Mouse (Mus musculus): Measurements from ENCODE around the gene Btnl9. TPM values are rescaled to one million over a fixed set of nuclear protein-coding genes. Genes with fewer than 3 reads are reported as not detected.

Gene Btnl9
- polyA plus RNA-seq (2015; fragmentation: Nextera tagmentation; extraction: Ambion mirVana), result 4.4 and 6.1 TPM in 2 replicates

DNA sequence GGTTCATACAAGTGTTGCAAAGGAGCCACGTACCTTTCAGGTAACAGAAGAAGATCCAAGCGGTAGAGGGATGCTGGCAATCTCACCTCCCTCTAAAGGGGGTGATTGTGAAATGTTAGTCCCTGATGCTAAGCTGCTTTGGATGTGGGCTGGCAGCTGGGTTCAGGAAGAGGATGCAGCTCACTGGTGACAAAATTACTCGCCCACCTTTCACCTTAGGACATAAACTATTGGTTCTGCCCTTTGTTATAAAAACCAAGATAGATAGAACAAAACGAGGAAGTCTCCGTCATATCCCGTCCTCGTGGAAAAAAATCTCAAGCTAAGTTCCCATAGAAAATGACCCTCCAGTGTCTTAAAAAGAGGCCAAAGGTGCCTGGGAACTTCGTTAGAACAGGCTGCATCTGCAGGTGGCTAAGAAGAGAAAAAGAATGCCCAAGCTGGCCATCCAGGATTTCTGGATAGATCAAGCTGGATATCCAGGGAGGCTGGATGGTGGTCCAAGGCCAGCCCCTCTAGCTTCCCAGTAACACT lies at the start of gene Btnl9:
TSS of gene Btnl9 (minus strand) at position 205 of the 534 bp plus-strand sequence.
- peak within 1 kb of the TSS; percentile 11 for H3K4me3 ChIP-seq
- WGBS, result 64% methylated on average over 8 of the region's 8 CpGs
- peak within 1 kb of the TSS; percentile 35; the same call in 1 of the 2 replicates for H3K27ac ChIP-seq
- 0 out of 2 replicates have a peak within 1 kb of the TSS, but pooled peaks have one; percentile 9 for H3K4me2 ChIP-seq
- ATAC-seq (replicated peaks; ENCODE audit: insufficient number of reproducible peaks, insufficient read depth, low FRiP score, low read depth), result no peak
- H3K9ac ChIP-seq, result no peak within 1 kb of the TSS
- H3K36me3 ChIP-seq, result no peaks in the 10 kb centered on the region
- H3K27me3 ChIP-seq, result no peaks in the 10 kb centered on the region
- no peaks in the 10 kb centered on the region for H3K4me1 ChIP-seq (replicated peaks)
- no peaks in the 10 kb centered on the region for H3K9me3 ChIP-seq (replicated peaks)

DNA sequence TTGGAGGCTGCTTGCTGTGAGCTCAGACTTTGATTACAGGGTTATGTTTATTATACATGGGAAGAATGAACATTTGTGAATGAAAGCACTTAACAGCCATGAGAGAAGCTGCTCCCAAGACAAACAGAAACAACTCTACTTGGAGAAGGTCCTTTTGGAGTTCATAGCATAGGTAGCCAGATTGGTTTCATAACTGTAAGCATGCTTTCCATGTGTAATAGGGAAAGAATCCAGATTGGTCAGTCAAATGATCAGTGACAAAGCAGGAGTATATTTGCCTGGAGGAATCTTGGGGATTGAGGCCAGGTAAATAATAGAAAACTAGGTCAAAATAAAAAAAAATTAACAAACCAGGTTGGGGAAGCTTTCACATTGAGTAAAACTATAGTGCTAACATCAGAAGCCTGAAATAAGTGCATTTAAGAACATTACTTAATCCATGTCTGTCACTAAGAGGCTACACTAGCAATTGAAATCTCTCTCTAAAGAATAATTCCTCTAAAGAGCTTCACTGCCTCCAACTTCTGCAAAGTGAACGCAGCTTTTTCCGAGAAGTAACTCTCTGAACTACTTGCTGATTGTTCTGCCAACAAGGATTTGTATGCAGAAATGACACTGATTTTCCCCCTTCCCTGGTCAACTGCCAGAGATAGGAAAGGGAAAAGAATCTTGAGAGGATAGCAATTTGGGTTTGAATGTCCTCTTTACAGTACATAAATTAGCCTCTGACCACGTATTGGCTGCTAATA lies 48.7 kb upstream of the Btnl9 start:
- no peak overlapping the region for H3K9ac ChIP-seq
- no peak overlapping the region for H3K4me2 ChIP-seq
- ATAC-seq (replicated peaks; ENCODE audit: insufficient number of reproducible peaks, insufficient read depth, low FRiP score, low read depth), result no peak
- 62% methylated on average over 3 of the region's 3 CpGs for WGBS
- H3K4me3 ChIP-seq, result no peak overlapping the region
- no peaks in the 10 kb centered on the region for H3K4me1 ChIP-seq (replicated peaks)
- H3K27me3 ChIP-seq, result no peaks in the 10 kb centered on the region
- no peaks in the 10 kb centered on the region for H3K36me3 ChIP-seq
- no peaks in the 10 kb centered on the region for H3K9me3 ChIP-seq (replicated peaks)
- H3K27ac ChIP-seq, result no peak overlapping the region

DNA sequence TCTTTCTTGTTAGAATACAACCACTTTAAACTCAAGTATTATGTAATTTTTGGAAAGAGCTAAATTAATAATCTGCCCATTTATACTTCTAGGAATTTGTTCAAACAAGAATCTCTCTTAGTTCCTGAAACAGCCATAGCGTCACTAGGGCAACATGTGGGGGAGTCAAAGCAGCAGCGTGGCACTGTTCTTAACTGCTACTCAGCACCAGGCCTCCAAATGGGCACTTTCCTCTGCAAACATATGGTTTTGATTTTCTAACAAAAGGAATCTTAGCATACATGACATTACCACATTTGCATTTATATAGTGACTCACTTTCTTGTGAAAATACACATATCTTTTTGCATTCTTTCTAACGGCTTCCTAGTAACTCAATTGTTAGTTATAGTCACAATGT lies 45.8 kb upstream of the Btnl9 start:
- Histone ChIP-seq H3K36me3 (no peaks in the 10 kb centered on the region), H3K4me1 (replicated peaks) (no peaks in the 10 kb centered on the region)
- WGBS, result 74% methylated on average over 3 of the region's 3 CpGs

DNA sequence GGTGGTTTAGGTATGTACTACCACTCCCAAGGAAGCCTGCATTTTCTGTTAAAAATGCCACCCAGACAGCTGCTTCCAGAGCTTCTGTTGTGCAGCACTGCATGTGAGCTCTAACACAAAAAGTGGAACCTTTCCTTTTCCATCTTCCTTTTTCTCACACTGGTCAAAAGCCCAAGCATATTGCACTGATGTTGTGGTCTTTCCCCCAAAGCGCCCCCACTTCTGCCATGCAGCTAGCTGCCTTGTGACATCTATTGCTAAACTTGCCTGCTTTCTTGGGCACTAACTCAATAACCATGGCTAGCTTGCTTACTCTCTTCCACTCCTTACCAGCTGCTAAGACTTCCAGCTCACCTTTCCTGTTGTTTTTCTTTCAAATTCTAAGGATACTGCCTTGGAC lies 37.5 kb upstream of the Btnl9 start:
- no peak overlapping the region for H3K9ac ChIP-seq
- 71% methylated on average over 1 of the region's 1 CpGs for WGBS
- H3K4me2 ChIP-seq, result no peak overlapping the region
- no peaks in the 10 kb centered on the region for H3K36me3 ChIP-seq
- ATAC-seq (replicated peaks; ENCODE audit: insufficient number of reproducible peaks, insufficient read depth, low FRiP score, low read depth), result no peak
- H3K27ac ChIP-seq, result no peak overlapping the region
- H3K4me1 ChIP-seq (replicated peaks), result no peaks in the 10 kb centered on the region
- H3K27me3 ChIP-seq, result no peaks in the 10 kb centered on the region
- H3K9me3 ChIP-seq (replicated peaks), result no peaks in the 10 kb centered on the region
- no peak overlapping the region for H3K4me3 ChIP-seq

More for the DNA sequence above, 45.8 kb upstream of the Btnl9 start:
- no peak overlapping the region for H3K27ac ChIP-seq
- no peaks in the 10 kb centered on the region for H3K27me3 ChIP-seq
- no peaks in the 10 kb centered on the region for H3K9me3 ChIP-seq (replicated peaks)
- no peak for ATAC-seq (replicated peaks; ENCODE audit: insufficient number of reproducible peaks, insufficient read depth, low FRiP score, low read depth)
- H3K4me3 ChIP-seq, result no peak overlapping the region
- H3K4me2 ChIP-seq, result no peak overlapping the region
- H3K9ac ChIP-seq, result no peak overlapping the region

DNA sequence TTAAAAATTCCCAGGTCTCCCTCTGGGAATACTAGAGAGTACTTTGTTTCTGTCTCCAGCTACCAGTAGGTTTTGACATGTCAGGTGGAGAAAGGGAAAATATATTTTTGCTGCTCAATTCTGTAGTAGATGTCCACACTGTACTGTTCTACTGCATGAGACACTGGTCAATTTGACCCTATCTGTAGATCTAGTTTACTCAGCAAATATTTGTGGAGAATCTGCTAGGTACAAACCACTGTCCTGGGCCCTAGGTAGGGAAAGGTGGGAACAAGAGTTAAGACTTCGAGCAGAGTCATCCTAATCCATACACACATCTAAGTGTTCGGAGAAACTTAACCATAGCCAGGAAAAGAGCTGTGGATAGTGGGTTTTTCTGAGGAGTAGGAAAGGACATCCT lies 32.3 kb upstream of the Btnl9 start:
- WGBS, result 90% methylated on average over 2 of the region's 2 CpGs
- H3K9ac ChIP-seq, result no peak overlapping the region
- no peak overlapping the region for H3K27ac ChIP-seq
- H3K9me3 ChIP-seq (replicated peaks), result no peaks in the 10 kb centered on the region
- no peak overlapping the region for H3K4me3 ChIP-seq
- no peak overlapping the region for H3K4me2 ChIP-seq
- no peaks in the 10 kb centered on the region for H3K4me1 ChIP-seq (replicated peaks)
- no peak for ATAC-seq (replicated peaks; ENCODE audit: insufficient number of reproducible peaks, insufficient read depth, low FRiP score, low read depth)
- H3K27me3 ChIP-seq, result no peaks in the 10 kb centered on the region
- H3K36me3 ChIP-seq, result peaks cover 33% of the 10 kb centered on the region

DNA sequence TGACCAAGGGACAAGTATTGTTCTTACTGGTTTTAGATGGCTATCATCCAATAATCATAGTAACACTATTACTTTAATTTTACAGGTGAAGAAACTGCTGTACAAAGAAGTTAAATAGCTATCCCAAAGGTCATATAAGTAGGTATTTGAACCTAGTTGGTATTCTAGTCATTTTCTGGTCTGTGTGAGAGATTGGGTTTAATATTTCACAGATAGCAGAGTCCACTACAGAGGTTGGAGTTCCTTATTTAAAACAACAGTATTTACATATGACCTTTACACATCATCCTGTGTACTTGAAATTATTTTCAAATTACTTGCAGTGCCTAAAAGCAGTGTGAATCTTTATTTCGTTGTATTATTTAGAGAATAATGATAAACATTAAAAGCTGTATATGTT lies 26.5 kb upstream of the Btnl9 start:
- H3K4me2 ChIP-seq, result no peak overlapping the region
- no peak for ATAC-seq (replicated peaks; ENCODE audit: insufficient number of reproducible peaks, insufficient read depth, low FRiP score, low read depth)
- H3K4me1 ChIP-seq (replicated peaks), result no peaks in the 10 kb centered on the region
- H3K27me3 ChIP-seq, result no peaks in the 10 kb centered on the region
- no peak overlapping the region for H3K9ac ChIP-seq
- WGBS, result 90% methylated on average over 1 of the region's 1 CpGs
- no peak overlapping the region for H3K27ac ChIP-seq
- peaks cover 45% of the 10 kb centered on the region for H3K36me3 ChIP-seq
- no peaks in the 10 kb centered on the region for H3K9me3 ChIP-seq (replicated peaks)
- H3K4me3 ChIP-seq, result no peak overlapping the region

DNA sequence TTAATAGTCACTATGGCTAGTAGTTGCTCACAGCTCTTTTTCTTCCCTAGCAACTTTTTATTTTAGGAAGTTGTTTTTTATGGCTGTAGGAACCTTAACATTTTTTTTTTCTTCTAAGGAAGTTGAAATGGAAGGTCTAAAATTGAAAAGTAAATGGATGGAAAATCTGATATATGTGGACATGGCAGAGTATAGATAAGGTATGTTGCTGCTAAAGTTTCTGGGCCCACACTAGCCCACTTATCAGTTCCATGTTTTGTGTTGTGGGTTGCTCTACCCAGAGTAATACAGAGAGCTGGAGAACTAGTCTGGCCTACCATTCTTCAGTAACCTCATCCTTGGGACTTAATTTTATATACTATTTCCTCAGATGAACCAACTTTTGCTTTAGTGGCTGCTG lies 25.6 kb upstream of the Btnl9 start:
- Histone ChIP-seq H3K36me3 (peaks cover 45% of the 10 kb centered on the region), H3K4me1 (replicated peaks) (0 out of 2 replicates have a peak, but pooled peaks cover under 1% of the 10 kb centered on the region), H3K27ac (no peak overlapping the region), H3K27me3 (no peaks in the 10 kb centered on the region), H3K4me2 (no peak overlapping the region), H3K9ac (no peak overlapping the region), H3K9me3 (replicated peaks) (no peaks in the 10 kb centered on the region), H3K4me3 (no peak overlapping the region)
- ATAC-seq (replicated peaks; ENCODE audit: insufficient number of reproducible peaks, insufficient read depth, low FRiP score, low read depth), result no peak

DNA sequence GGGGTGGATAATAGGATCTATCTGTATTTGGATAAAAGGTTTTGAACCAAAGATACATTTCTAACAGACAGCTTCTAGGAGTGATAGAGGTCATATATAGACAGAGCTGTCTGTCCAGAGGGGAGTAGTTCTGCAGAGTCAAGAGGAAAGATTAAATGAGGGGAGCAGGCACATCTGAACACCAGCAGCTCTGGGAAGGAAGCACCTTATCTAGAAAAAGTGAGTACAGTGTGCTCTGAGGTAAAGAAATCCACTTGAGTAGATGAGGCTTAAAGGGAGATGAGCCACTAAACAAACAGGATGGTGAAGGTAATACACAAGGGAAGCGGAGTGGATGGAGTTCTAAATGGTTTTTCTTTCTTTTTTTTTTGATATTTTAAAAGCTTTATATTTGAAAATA lies 20.5 kb upstream of the Btnl9 start:
- H3K27me3 ChIP-seq, result no peaks in the 10 kb centered on the region
- H3K9me3 ChIP-seq (replicated peaks), result no peaks in the 10 kb centered on the region
- H3K4me1 ChIP-seq (replicated peaks), result peaks cover 12% of the 10 kb centered on the region
- WGBS, result 95% methylated on average over 1 of the region's 1 CpGs
- H3K4me3 ChIP-seq, result no peak overlapping the region
- no peak overlapping the region for H3K27ac ChIP-seq
- ATAC-seq (replicated peaks; ENCODE audit: insufficient number of reproducible peaks, insufficient read depth, low FRiP score, low read depth), result no peak
- H3K36me3 ChIP-seq, result no peaks in the 10 kb centered on the region
- no peak overlapping the region for H3K9ac ChIP-seq
- no peak overlapping the region for H3K4me2 ChIP-seq

DNA sequence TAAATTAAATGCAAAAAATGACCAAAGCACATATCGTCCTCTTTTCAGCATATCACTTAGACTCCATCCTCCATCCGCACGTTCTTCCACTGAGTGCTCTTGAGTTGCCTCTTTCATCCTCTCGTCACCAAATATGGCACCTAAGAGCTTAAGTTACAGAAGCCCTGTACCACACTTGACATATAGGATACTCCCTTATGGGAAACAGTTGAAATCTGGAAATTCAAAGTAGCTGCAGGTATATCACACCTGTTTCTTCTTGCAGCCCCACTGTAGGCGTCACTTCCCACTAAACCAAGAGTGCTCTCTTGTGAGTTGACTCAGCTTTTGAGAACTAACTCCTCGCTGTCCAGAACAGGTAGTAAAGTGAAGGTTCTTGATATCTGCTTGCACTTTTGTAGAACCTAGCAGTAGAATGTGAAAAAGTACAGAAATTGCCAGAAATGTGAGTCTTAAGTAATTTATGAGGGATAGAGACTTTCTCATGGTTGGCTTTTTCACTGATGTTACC lies 18.2 kb upstream of the Btnl9 start:
- Histone ChIP-seq H3K9me3 (replicated peaks) (no peaks in the 10 kb centered on the region), H3K4me1 (replicated peaks) (peaks cover 16% of the 10 kb centered on the region), H3K9ac (no peak overlapping the region), H3K36me3 (no peaks in the 10 kb centered on the region), H3K4me3 (peak overlapping the region; percentile 76; the same call in 1 of the 2 replicates), H3K27me3 (no peaks in the 10 kb centered on the region), H3K4me2 (peak overlapping the region; percentile 82), H3K27ac (no peak overlapping the region)
- 61% methylated on average over 6 of the region's 6 CpGs for WGBS
- ATAC-seq (replicated peaks; ENCODE audit: insufficient number of reproducible peaks, insufficient read depth, low FRiP score, low read depth), result no peak

DNA sequence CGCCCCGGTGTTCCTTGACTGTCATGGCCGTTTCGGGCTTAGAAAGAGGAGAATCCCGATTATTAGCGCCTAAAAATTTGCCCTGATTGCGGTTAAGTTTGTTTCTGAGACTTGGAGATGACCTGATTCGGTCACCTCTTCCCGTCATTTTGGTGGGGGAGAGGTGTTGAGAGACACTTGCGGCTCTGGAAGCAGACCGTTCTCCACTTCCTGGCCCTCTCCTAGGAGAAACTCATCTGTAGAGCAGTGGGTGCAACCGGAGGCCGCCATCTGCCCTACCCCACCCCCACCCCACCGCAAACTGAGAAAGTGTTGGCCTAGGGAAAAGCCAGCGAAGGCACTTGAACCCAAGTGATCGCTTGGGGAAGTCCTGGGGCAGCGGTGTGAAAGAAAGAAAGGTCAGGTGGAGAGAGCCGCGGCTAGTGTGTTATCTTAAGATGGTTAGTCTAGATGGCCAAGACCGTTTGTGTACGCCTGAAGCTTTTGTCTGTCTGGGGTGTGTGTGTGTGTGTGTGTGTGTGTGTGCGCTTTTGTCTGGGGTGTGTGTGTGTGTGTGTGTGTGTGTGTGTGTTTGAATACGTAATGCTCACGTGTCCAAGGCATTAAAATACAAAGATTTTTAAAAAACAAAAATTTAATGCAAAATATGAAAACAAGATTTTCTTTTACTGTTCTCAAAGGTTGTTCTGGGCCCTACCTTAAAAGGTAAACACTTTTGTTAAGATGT lies 17.0 kb upstream of the Btnl9 start:
- peak overlapping the region; percentile 99 for H3K27ac ChIP-seq
- ATAC-seq (replicated peaks; ENCODE audit: insufficient number of reproducible peaks, insufficient read depth, low FRiP score, low read depth), result peak; percentile 69
- peak overlapping the region; percentile 76 for H3K4me3 ChIP-seq
- no peaks in the 10 kb centered on the region for H3K9me3 ChIP-seq (replicated peaks)
- peak overlapping the region; percentile 82 for H3K4me2 ChIP-seq
- H3K4me1 ChIP-seq (replicated peaks), result peaks cover 16% of the 10 kb centered on the region
- WGBS, result under 1% methylated on average over 24 of the region's 24 CpGs
- no peaks in the 10 kb centered on the region for H3K36me3 ChIP-seq
- peak overlapping the region; percentile 84 for H3K9ac ChIP-seq
- H3K27me3 ChIP-seq, result no peaks in the 10 kb centered on the region

DNA sequence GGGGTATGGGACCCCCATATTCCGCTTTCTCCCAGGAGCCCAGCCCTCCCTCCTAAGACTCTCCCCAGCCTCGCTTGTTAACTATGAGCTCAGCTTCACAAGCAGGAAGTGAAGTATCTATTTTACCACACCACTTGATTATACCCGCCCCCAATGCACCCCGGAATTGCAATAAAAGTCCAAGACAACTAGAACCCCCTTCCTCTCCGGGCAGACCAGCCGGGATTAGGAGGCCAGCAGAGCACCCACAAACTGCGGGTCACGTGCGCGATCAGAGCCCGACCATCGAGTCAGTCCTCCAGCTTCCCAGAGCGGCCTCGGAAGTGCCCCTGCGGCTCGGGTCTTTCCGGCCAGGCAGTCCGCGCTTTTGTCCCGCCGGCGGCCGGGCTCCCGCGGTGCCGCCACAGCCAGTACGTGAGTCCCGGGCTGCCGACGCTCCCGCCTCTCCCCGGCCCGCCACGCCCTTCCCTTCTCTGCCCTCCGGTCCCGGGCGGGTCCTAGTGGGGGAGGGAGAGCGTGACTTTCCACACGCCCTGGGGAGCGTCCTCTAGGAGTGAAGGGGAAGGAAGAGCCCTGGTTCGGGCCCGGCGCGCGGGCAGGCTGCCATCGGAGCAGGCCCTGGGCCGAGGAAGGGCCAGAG lies 16.3 kb upstream of the Btnl9 start, which contains the start of gene Zfp62:
TSS of gene Zfp62 (plus strand) at position 164 of the 640 bp plus-strand sequence.
- Histone ChIP-seq H3K36me3 (no peaks in the 10 kb centered on the region), H3K9ac (peak within 1 kb of the TSS; percentile 84), H3K4me3 (peak within 1 kb of the TSS; percentile 76), H3K27ac (peak within 1 kb of the TSS; percentile 99), H3K4me1 (replicated peaks) (peaks cover 16% of the 10 kb centered on the region), H3K4me2 (peak within 1 kb of the TSS; percentile 82), H3K9me3 (replicated peaks) (no peaks in the 10 kb centered on the region), H3K27me3 (no peaks in the 10 kb centered on the region)
- under 1% methylated on average over 47 of the region's 47 CpGs for WGBS
- ATAC-seq (replicated peaks; ENCODE audit: insufficient number of reproducible peaks, insufficient read depth, low FRiP score, low read depth), result peak; percentile 93
